Mouse (Mus musculus): ENCODE results near the gene Zbtb34.

The Zbtb34 gene

DNA sequence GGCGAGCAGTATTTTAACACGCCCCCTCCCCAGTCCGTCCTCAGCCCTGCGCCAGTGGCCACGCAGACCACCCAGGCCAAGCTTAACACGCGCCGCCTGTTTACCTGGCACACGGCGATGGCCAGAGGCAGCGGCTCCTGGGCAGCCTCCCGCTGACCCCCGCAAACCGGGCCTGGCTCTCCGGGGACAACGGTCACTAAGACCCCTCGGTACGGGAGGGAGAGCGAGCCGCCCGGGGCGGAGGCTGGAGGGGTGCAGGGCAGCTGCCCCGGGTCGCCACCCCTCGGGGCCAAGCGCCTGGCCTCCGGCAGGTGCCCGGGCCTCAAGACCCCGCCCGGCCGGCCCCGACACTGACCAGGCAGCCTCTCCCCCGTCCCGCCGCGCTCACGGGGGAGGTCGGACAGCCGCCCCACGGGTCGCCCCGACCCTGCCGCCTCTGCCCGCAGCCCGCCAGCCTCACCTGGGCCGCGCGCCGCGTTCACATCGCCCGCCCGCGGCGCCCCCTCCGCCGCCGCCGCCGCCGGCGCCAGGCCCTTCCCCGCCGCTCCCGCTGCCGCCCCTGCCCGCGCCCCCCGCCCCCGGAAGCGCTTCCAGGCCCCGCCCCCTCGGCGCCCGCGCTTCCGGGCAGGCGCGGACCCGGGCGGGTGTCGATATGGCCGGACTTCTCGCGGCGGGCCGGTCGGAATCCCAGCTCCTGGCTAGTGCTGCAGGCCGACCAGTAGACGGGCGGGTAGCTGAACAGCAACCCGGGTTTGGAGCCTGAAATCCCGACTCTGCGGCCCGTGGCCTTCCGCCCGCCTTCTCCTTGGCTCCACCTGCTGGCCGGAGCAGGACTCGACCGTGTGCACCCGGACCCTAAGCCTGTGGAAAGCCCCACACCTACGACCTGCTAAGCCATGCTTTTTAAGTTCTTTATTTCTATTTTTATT lies at the start of gene Zbtb34:
Gene Zbtb34, minus strand, starts transcription at position 554 of the 929 bp plus-strand sequence.
- DNase-seq = peak; percentile 98

GRCm38 (mm10) chr2:33477961-33478755 lies 47.0 kb upstream of the Zbtb34 start:
- DNase-seq = no peak

DNA sequence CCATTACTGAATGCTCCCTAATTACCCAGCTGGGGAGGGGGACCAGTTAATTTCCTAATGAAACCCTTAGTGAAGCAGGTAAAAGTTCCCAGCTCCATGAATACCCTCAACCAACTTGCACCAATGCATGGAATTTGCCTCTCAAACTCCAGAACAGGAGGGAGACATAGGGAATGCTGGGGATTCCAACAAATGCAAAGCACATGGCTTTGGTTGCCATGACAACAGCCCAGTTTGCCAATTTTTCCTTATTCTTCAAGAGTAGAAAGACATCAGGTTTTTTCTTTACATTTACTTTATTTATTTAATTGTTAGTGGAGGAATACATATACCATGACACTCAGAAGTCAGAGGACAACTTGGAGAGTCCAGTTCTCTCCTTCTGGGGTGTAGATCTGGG lies 44.8 kb upstream of the Zbtb34 start:
- DNase-seq = no peak

DNA sequence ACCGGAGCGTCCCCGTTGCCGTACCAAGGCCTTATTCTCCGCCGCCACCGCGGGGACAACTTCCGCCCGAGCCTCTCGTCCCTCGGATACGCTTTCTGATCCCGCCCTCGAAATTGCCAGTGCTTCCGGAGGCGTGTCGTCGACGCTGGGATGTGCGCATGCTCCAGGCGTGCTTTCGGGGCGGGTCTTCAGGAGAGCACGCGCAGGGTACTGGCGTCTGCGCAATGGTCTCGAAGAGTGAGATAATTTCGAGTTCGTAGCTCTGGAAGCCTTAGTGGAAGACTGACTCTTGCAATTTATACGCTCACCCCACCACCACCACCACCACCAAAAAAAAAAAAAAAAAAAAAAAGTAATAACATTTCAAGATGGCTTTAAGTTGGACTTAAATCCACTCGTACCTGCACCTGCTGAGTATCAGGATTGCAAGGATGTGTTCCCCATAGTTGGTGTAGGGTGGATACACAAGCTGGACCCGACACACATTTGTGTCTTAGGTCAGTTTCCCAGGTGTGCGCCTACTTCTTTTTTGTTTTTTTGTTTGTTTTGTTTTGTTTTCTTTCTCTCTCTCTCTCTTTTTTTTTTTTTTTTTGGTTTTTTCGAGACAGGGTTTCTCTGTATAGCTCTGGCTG lies 37.5 kb upstream of the Zbtb34 start, which contains the start of gene Zbtb43:
Gene Zbtb43, minus strand, starts transcription at position 94 of the 632 bp plus-strand sequence.
- DNase-seq = peak; percentile 99

DNA sequence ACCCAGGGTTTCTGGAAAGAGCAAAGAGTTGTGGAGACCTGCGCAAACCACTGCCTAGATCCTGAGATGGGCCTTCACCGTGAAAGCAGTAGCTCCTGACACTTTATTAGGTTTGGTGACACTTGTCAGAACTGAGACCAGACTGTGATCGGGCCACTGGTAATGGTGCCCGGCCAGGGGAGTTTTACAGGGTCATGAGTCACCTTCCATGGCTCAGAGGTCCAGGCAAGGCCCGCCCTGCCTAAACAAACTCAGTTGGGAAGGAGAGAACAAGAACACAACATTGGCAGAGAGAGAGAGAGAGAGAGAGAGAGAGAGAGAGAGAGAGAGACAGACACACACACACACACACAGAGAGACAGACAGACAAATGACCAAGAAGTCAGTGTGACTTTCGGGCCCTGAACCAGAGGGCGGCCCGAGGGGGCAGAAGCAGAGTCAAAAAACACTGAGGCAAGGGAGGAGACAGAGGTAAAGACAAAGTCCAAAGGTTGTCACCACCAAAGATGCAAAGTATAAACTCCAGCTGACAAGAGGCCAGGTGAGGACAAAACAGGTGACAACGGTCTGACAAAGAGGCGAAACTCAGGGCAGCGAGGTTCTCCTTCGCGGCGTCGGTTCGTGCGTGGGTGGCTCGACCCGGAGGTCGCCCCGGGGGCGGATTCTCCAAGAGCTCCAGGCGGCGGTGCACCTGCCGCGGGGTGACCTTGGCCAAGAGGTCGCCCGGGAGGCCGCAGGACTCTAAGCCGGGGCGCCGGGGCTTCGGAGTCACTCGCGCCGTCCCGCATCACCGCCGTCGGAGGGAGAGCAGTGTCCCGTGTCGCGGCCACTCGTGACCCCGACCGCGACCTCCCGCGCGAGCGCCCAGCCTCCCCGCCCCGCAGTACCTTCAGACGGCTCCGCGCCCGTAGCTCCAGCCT lies 36.7 kb upstream of the Zbtb34 start:
- DNase-seq = peak; percentile 91

- peak; percentile 96 for DNase-seq
These were observed 34.8 kb upstream of the Zbtb34 start for GRCm38 (mm10) chr2:33465966-33466365.

- no peak for DNase-seq
These were observed 34.1 kb upstream of the Zbtb34 start for GRCm38 (mm10) chr2:33465215-33465614.

GRCm38 (mm10) chr2:33462066-33462465 lies 30.9 kb upstream of the Zbtb34 start:
- no peak for DNase-seq

DNA sequence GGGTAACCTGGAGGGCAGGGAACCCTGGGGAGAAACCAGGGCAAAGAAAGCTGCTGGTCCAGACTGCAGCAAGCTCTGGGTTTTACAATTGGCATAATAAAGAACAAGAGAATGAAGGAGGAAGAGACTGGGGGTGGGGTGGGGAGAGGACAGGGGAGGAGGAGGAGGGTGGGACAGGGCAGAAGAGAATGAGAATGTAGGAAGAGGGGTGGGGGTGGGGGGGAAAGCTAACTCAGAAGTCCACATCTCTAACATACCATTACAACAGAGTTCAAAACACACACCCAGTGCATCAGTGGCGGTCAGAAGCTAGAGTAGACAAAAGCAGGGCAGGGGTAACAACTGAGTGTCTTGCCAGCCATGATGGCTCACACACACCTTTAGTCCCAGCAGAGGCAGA lies 29.9 kb upstream of the Zbtb34 start:
- no peak for DNase-seq

DNA sequence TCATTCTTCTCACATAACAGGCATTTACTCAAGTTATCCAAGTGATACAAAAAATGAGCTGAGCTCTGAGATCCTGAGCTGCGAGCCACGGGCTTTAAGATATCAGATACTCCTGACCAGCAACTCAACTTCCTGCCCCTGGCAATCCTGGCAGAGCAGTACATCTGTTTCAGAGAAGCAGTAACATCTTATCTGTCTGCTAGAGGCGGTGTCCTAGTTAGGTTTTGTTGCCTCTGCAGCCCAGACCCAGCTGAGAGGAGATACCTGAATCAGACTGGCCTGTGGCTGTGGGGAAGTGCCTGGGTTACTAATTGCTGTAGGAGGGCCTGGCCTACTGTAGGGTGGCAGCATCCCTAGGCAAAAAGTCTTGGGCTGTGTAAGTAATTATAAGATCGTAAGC lies 28.5 kb upstream of the Zbtb34 start:
- no peak for DNase-seq

DNA sequence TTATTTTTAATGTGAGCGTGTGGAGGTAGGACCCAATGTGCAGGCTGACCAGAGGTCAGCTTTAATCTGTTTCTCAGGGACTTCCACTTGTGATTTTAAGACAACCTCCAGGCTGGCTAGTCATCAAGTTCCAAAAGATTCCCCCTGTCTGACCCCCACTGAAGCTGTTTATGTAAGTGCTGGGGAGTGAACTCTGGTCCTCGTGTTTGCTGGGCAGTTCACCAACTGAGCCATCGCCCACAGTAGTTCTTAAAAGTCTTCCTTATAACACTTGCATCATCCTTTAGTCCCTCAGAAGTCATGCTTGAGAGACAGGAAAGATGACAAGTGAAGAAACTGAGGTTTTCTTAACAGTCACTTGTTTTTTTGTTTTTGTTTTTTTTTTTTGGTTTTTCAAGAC lies 25.6 kb upstream of the Zbtb34 start:
- no peak for DNase-seq

DNA sequence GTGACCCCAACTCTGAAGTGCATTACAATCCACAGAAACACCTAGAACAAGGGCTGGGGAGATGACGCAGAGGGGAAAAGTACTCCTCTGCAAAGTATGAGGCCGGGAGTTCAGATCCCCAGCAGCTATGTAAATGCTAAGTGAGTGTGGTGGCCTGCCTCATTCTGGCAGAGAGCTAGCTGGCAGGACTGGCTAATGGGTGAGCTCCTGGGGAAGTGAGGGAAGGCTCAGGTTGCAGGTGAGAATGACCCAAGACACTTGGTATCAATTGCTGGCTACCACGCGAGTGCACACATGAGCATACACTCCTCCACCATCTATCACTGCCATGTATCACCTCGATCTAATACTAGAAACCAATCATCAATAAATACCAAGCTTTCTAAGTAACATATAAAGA lies 25.1 kb upstream of the Zbtb34 start:
- no peak for DNase-seq

DNA sequence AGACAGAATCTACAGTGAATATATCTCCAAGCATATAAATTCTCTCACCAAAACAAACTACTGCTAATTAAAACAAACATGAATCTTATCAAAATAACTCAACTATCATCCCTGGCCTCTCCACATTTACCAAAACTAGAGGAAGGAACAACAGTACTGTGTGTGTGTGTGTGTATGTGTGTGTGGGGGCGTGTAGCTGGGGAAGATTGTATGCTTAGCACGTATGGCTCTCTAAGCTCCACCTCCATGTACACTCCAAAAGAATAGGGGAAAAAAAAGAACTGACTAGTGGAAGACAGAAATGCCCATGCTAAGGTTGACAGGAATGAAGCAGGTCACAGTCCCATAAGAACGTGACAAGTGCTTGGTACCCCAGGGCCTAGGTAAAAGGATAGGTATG lies 24.2 kb upstream of the Zbtb34 start:
- no peak for DNase-seq

- DNase-seq = no peak
These were observed 23.7 kb upstream of the Zbtb34 start for GRCm38 (mm10) chr2:33454816-33455215.

DNA sequence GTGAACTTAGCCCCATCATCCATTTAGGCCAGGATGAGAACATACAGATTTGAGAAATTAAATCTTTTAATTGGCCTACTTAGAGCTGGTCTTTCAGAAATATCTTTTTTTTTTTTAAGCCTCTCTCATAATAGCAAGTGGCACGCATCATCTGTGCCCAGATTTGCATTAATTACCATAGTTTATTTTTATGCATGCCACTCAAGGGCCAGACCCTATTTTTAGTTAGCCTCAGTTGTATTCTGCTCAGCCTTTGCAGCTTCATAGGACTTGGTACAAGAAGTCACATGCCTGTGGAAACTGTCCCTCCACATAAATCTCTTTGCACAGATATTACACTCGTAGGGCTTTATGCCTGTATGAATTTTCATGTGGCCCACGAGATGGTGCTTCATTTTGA lies 22.4 kb upstream of the Zbtb34 start:
- no peak for DNase-seq

DNA sequence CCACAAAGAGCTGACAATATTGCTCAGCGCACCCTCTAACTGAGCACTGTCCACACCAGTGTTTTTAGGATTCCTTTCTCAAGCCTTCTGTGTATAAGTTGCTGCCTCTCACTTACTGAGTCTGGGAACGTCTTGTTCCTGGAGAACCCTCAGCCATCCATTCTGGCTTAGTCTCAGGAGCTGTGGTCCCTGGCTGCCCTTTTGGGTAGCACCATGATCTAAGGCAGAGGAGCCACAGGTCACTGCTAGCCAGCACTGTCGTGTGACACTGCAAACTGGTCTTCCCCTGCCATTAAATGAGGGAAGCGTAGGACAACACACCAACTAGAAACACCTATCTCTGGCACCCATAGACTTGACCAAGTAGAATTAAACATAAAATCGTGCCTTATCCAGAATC lies 21.6 kb upstream of the Zbtb34 start:
- DNase-seq = no peak

DNA sequence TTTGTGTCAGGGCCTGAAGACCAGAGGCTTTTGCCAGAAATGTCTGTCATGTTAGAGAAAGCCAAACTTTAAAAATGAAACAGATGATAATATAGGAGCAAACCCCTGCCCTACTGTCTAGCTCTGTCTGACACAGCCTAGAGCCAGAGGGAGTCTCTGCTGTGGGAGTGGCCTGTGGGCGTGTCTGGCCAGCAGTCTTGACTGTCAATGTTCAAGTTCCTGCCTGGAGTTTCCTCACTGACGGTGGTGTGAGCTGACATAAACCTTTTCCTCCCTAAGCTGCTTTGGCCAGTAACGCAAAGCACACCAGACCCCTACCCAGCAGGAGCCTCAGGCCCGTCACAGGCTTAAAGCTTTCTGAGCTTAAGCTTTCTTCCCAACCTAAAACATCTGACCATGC lies 21.0 kb upstream of the Zbtb34 start:
- no peak for DNase-seq

DNA sequence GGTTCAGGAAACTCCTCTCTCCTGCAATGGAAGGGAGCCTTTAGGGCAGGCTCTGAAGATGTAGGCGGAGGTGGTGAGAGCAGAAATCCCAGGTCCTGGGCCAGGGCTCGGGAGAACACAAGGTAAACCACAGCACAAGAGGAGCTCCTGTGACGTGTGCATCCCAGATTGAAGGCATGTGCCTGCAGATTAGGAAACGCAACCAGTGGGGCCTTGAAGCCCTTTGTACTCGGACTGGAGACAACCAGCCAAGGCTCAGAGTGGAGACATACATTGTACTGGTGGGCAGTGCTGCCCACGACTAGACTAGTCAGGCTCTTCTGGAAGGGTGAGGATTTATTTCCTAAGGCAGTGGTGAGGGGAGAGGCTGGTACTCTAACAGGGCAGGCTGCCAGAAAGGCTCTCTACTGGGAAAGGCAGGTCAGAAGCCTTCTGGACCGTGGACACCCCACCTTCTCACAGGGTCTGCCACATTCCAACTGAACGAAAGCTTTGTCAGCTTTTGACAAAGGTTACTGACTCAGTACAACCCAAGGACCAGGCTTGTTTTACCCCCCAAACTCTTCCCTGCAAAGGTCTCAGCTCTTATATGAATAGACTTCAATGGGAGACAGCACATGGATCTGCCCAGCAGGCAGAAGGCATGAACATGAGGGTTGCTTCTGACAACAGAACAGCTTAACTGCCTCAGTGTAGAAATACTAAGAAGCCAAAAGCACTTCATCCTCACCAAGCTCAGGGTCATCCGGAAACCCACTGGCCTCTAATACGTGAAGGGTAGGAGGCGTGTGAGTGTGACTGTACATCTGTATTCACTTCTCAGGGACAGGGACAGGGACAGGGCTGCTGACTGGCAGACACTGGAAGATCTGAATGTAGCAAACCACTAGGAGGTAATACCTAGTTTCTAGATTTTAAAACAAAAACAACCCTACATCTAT lies 20.2 kb upstream of the Zbtb34 start:
- DNase-seq = peak; percentile 89

- peak; percentile 92 for DNase-seq
These were observed 18.2 kb upstream of the Zbtb34 start for GRCm38 (mm10) chr2:33449119-33449873.

GRCm38 (mm10) chr2:33446796-33447195 lies 15.7 kb upstream of the Zbtb34 start:
- no peak for DNase-seq

All from heart, adult 11 months (tissue).